Mouse (Mus musculus) midbrain, embryonic 13.5 days (tissue): ENCODE results near the gene Pex11b. TPM values are rescaled to one million over a fixed set of nuclear protein-coding genes. Genes with fewer than 3 reads are reported as not detected.

Source experiments
- ATAC-seq: fragments of 200-750 bp; cut with Nextera tagmentation; 2 replicates; pipeline ENCODE4 v1.8.0; 2017; ENCODE audit warnings: mild to moderate bottlenecking, moderate TSS enrichment, moderate library complexity
- H3K27ac ChIP-seq: fragments of 300-500 bp; sonication (generic); 2 replicates; pipeline ENCODE4 v1.5.1; 2015; ENCODE audit warnings: inconsistent platforms, mild to moderate bottlenecking, moderate library complexity
- H3K27me3 ChIP-seq: fragments of 300-500 bp; sonication (generic); 2 replicates; pipeline ENCODE4 v1.6.1; 2015; ENCODE audit warnings: mild to moderate bottlenecking, inconsistent platforms
- H3K36me3 ChIP-seq: fragments of 300-500 bp; sonication (generic); 2 replicates; pipeline ENCODE4 v1.6.1; 2015; ENCODE audit warnings: mild to moderate bottlenecking, inconsistent platforms
- H3K4me1 ChIP-seq: fragments of 300-500 bp; sonication (generic); replicated peaks from 2 replicates; pipeline ENCODE4 v1.6.1; 2015; ENCODE audit warnings: inconsistent platforms
- H3K4me2 ChIP-seq: fragments of 300-500 bp; sonication (generic); replicated peaks from 2 replicates; pipeline ENCODE4 v1.6.1; 2015; ENCODE audit warnings: moderate library complexity, mild to moderate bottlenecking, inconsistent platforms
- H3K4me3 ChIP-seq: fragments of 300-500 bp; sonication (generic); replicated peaks from 2 replicates; pipeline ENCODE4 v1.5.1; 2015; ENCODE audit warnings: mild to moderate bottlenecking, inconsistent platforms
- H3K9ac ChIP-seq: fragments of 300-500 bp; sonication (generic); replicated peaks from 2 replicates; pipeline ENCODE4 v1.6.1; 2015; ENCODE audit warnings: mild to moderate bottlenecking, inconsistent platforms
- H3K9me3 ChIP-seq: fragments of 300-500 bp; sonication (generic); 2 replicates; pipeline ENCODE4 v1.6.1; 2016; ENCODE audit warnings: mild to moderate bottlenecking, inconsistent platforms
- WGBS: fragments of 180-500 bp; shearing (Covaris S2); methylation state at CpG from one replicate; pipeline ENCODE4 v1.1.7; 2015; 5-methylcytosine and 5-hydroxymethylcytosine counted together
- polyA plus RNA-seq: library from polyadenylated mRNA; unstranded; fragments of >200 nt; fragmentation: Nextera tagmentation; extraction: Ambion mirVana; gene quantifications from 2 replicates; pipeline ENCODE4 v1.2.1, GENCODE M21; 2015

Pex11b gene
- polyA plus RNA-seq: 52.0 and 52.6 TPM in 2 replicates

DNA sequence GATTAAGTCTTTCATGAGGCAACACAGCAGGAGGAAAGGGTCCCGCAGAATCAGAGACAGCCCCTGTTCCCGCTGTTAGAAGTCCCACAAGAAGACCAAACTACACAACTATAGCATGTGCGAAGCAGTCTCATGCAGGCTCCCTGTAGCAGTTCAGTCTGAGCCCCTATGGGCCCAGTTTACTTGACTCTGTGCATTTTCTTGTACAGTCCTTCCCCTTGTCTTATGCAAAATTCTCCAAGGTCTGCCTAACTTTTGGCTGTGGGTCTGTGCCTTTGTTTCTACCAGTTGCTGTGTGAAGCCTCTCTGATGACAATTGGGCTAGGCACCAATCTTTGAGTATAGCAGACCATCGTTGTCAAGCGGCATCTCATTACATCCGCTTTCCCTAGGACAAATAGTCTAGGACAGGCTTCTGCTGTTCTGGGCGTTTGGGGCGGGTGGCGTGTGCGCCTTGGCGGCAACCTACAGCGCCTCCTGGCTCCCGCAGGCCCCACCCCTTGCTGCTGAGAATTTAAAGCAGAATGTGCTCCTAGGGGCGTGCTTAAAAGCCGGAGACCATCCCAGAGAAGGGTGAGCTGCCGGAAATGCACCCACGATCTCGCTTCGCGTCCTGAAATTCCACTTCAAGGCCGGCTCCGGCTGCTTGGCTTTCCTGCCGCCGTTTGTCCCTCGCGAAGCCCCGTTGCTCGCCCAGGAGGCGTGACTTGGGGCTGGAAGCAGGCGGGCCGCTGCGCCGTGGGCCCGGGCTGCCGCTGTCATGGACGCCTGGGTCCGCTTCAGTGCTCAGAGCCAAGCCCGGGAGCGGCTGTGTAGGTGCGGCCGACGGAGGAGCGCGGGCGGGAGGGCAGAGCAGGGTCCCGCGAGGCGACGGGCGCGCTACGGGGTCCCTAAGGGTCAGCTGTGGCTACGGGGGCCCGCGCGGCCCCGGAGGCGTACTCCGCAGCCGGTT, at the start of gene Pex11b, which contains the start of gene Gm42957:
Gene Pex11b (plus strand): TSS at position 449 of the 952 bp plus-strand sequence.
Gene Gm42957 (plus strand): TSS at position 547 of the 952 bp plus-strand sequence.
- peak within 1 kb of the TSS; percentile 95 for H3K9ac ChIP-seq
- H3K27me3 ChIP-seq: no peaks in the 10 kb centered on the region
- ATAC-seq: peak; percentile 94
- H3K36me3 ChIP-seq: peaks cover 48% of the 10 kb centered on the region
- peak within 1 kb of the TSS; percentile 95 for H3K4me3 ChIP-seq
- 2% methylated on average over 60 of the region's 60 CpGs for WGBS
- H3K9me3 ChIP-seq: no peaks in the 10 kb centered on the region
- H3K4me2 ChIP-seq: peak within 1 kb of the TSS; percentile 94
- H3K4me1 ChIP-seq: peaks cover 35% of the 10 kb centered on the region
- peak within 1 kb of the TSS; percentile 88 for H3K27ac ChIP-seq

DNA sequence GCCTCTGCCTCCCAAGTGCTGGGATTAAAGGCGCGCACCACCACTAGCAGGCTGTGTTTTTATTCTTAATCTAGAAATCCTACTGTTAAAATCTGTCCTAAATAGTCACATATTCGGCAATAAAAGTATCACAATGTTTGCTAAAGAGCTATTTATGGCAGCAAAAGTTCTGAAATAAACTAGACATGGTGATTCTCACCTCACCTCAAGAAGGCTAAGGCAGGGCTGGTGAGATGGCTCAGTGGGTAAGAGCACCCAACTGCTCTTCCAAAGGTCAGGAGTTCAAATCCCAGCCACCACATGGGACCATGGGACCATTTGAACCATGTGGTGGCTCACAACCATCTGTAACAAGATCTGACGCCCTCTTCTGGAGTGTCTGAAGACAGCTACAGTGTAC, 44.5 kb upstream of the Pex11b start:
- no peaks in the 10 kb centered on the region for H3K36me3 ChIP-seq
- no peak overlapping the region for H3K9ac ChIP-seq
- no peak overlapping the region for H3K27ac ChIP-seq
- 80% methylated on average over 4 of the region's 4 CpGs for WGBS
- peaks cover 8% of the 10 kb centered on the region; the same call in 1 of the 2 replicates for H3K27me3 ChIP-seq
- H3K9me3 ChIP-seq: no peaks in the 10 kb centered on the region
- H3K4me1 ChIP-seq: peaks cover 19% of the 10 kb centered on the region
- no peak overlapping the region for H3K4me3 ChIP-seq
- H3K4me2 ChIP-seq: no peak overlapping the region
- no peak for ATAC-seq

DNA sequence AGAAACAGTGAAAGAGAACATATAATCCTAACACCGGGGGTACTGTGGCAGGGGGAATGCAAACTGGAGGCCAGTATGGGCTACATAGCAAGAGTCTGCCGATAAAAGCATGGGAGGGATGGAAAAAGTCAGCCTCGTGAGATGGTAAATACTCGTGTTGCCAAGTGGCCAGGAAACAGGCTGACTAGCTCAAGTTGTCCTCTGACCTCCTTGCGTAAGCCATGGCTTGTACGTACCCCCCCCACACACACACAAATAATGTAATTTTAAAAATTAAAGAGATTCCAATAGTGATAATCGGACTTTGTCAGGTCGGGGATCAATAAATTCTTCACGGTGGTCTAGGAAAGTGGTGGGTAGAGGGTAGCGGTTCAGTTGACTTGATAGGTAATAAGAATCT, 41.8 kb upstream of the Pex11b start:
- no peak for ATAC-seq
- Histone ChIP-seq H3K36me3 (no peaks in the 10 kb centered on the region), H3K27me3 (peaks cover 12% of the 10 kb centered on the region; the same call in 1 of the 2 replicates), H3K9ac (peak overlapping the region; percentile 78), H3K9me3 (no peaks in the 10 kb centered on the region), H3K4me3 (peak overlapping the region; percentile 67), H3K4me1 (peaks cover 46% of the 10 kb centered on the region), H3K27ac (peak overlapping the region; percentile 76), H3K4me2 (peak overlapping the region; percentile 70)
- WGBS: 1% methylated on average over 10 of the region's 10 CpGs

DNA sequence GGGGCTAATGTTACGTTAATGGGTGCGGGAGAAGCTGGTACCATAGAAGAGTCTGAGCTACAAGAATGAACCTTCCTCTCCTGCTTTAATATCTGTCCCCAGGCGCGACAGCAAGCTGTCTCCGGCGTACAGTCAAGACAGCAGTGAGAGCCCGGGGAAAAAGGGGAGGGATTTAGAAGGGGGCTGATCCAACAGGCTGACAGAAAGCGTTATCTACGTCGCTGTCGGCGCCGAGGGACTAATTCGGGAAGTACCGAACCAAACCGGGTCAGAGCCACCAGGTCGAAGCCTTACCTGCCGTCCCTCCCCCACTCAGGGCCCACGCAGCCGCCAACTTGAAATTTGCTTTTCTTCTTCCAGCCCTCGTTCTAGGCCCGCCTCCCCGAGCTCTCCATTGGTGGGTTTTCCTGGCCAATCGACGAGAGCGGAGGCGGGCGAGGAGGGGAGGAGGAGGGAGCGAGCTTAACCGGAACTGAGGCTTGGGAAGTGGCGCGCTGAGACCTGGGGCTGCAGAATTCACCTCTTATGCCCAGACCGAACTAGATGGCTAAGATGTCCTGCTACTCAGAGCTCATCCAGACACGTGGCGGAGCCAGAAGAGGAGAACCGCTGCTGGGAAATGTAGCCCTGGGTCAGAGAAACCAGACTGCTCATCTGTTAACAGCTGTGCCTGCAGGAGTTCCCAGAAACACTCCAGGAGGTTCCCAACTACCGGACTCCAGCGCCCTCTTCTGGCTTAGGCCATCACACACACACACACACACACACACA, 41.2 kb upstream of the Pex11b start, which contains the start of gene Polr3gl:
Gene Polr3gl (minus strand): TSS at position 392 of the 771 bp plus-strand sequence.
- no peaks in the 10 kb centered on the region for H3K36me3 ChIP-seq
- H3K4me1 ChIP-seq: peaks cover 52% of the 10 kb centered on the region
- H3K27me3 ChIP-seq: peaks cover 14% of the 10 kb centered on the region; the same call in 1 of the 2 replicates
- peak within 1 kb of the TSS; percentile 67 for H3K4me3 ChIP-seq
- under 1% methylated on average over 38 of the region's 38 CpGs for WGBS
- ATAC-seq: peak; percentile 88
- peak within 1 kb of the TSS; percentile 76 for H3K27ac ChIP-seq
- no peaks in the 10 kb centered on the region for H3K9me3 ChIP-seq
- H3K9ac ChIP-seq: peak within 1 kb of the TSS; percentile 78
- peak within 1 kb of the TSS; percentile 70 for H3K4me2 ChIP-seq

DNA sequence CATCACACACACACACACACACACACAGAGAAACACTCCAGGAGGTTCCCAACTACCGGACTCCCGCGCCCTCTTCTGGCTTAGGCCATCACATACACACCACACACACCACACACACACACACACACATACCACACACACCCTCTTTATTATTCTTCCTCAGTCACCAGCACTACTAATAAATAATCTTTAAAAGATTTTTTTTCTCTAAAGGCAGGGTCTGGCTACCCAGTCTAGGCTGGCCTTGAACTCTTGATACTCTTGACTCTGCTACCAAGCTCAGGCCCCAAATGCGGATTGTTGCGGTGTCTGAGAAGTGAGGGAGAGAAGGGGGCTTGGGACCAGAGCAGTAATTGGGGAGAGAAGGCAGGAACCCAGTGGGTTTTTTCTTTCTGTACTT, 40.3 kb upstream of the Pex11b start:
- H3K4me1 ChIP-seq: peaks cover 59% of the 10 kb centered on the region
- H3K4me2 ChIP-seq: no peak overlapping the region
- no peak for ATAC-seq
- no peaks in the 10 kb centered on the region for H3K9me3 ChIP-seq
- H3K36me3 ChIP-seq: no peaks in the 10 kb centered on the region
- H3K27ac ChIP-seq: no peak overlapping the region
- H3K27me3 ChIP-seq: peaks cover 14% of the 10 kb centered on the region; the same call in 1 of the 2 replicates
- no peak overlapping the region for H3K9ac ChIP-seq
- 81% methylated on average over 5 of the region's 5 CpGs for WGBS
- H3K4me3 ChIP-seq: no peak overlapping the region

DNA sequence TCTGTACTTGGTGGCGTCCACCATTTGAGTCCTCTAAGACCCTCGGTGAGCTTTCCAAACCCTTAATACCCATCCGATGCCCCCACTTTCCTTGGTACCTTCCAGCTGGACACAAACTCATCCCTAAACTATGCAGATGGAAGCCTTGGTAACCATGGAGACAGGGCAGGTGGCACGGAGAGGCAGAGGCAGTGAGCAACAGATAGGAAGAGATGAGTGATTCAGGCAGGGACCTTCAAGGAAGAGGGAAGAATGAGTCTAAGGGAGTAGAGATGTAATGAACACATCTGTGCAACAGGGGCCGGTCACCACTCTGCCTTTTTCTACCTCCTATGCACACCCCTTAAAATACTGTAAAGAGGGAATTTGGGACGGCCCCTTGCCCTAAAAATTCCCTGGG, 39.5 kb upstream of the Pex11b start:
- no peak for ATAC-seq
- Histone ChIP-seq H3K9me3 (no peaks in the 10 kb centered on the region), H3K36me3 (no peaks in the 10 kb centered on the region), H3K4me3 (peak overlapping the region; percentile 51), H3K4me1 (peaks cover 67% of the 10 kb centered on the region), H3K27ac (no peak overlapping the region), H3K27me3 (peaks cover 14% of the 10 kb centered on the region; the same call in 1 of the 2 replicates), H3K9ac (no peak overlapping the region), H3K4me2 (peak overlapping the region; percentile 85)
- WGBS: 15% methylated on average over 6 of the region's 6 CpGs

DNA sequence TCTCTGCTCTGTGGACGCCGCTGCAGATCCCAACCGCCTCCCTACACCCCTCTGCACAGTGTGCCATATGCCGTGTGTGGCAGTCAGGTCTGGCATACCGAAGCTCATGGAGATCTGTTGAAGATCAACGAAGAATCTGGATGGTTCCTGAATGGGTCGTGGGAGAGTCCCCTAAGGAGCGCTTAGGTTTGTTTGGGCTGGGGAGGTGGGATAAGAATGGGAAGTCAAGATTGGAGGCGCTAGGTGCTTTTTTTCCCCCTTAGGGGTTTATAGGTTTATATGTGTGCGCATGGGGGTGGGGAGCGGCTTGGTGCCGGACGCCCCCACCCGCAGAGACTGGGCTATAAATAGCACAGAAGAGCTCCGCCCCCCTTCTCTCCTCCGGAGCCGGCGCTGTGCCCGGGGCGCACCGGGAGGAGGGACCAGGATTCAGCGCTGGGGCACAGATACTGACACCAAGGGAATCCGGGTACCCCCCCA, 38.9 kb upstream of the Pex11b start, which contains the start of gene Ankrd34a:
Gene Ankrd34a (plus strand): TSS at position 409 of the 480 bp plus-strand sequence.
- H3K4me2 ChIP-seq: peak within 1 kb of the TSS; percentile 85
- H3K4me3 ChIP-seq: peak within 1 kb of the TSS; percentile 51
- WGBS: under 1% methylated on average over 19 of the region's 23 CpGs
- peak within 1 kb of the TSS; percentile 64; the same call in 1 of the 2 replicates for H3K27ac ChIP-seq
- peaks cover 67% of the 10 kb centered on the region for H3K4me1 ChIP-seq
- no peaks in the 10 kb centered on the region for H3K9me3 ChIP-seq
- no peak for ATAC-seq
- peaks cover 14% of the 10 kb centered on the region; the same call in 1 of the 2 replicates for H3K27me3 ChIP-seq
- peak within 1 kb of the TSS; percentile 74 for H3K9ac ChIP-seq
- H3K36me3 ChIP-seq: no peaks in the 10 kb centered on the region

DNA sequence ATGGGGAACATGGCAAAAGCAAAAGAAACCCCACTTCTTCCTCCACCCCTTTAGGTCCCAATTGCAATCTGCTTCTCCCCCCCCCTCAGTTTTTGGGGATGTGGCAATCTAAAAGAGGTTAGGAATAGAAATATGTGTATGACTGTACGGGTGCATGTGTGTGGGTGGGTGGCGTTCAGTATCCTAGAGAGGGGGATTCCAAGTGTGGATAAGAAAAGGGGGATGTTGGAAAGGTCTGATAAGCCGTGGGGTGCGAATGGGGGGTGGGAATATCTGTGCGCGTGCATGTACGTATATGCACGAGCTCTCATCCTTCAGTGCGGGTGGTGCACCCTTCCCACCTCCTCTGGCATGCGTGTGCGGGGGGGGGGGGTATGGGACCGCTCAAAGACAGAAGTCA, 38.3 kb upstream of the Pex11b start:
- Histone ChIP-seq H3K27ac (0 out of 2 replicates have a peak overlapping the region, but pooled peaks have one; percentile 64), H3K36me3 (no peaks in the 10 kb centered on the region), H3K4me3 (peak overlapping the region; percentile 51), H3K4me1 (peaks cover 69% of the 10 kb centered on the region), H3K27me3 (peaks cover 14% of the 10 kb centered on the region; the same call in 1 of the 2 replicates), H3K4me2 (peak overlapping the region; percentile 85), H3K9ac (peak overlapping the region; percentile 74), H3K9me3 (no peaks in the 10 kb centered on the region)
- WGBS: under 1% methylated on average over 12 of the region's 12 CpGs
- no peak for ATAC-seq

DNA sequence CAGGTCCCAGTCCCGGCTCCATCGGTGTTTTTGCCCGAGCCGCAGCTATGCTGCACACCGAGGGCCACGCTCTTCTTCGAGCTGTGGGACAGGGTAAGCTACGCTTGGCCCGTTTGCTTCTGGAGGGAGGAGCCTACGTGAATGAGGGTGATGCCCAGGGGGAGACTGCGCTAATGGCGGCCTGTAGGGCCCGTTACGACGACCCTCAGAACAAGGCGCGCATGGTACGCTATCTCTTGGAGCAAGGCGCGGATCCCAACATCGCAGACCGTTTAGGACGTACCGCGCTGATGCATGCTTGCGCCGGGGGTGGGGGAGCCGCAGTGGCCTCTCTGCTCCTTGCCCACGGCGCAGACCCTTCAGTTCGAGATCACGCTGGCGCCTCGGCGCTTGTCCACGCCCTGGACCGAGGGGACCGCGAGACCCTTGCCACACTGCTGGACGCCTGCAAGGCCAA, 37.7 kb upstream of the Pex11b start:
- Histone ChIP-seq H3K4me1 (peaks cover 71% of the 10 kb centered on the region), H3K27ac (peak overlapping the region; percentile 64), H3K4me3 (peak overlapping the region; percentile 51), H3K4me2 (peak overlapping the region; percentile 85), H3K9me3 (no peaks in the 10 kb centered on the region), H3K27me3 (peaks cover 14% of the 10 kb centered on the region; the same call in 1 of the 2 replicates), H3K36me3 (no peaks in the 10 kb centered on the region), H3K9ac (peak overlapping the region; percentile 74)
- ATAC-seq: 0 out of 2 replicates have a peak, but pooled peaks have one; percentile 4
- WGBS: under 1% methylated on average over 40 of the region's 40 CpGs

DNA sequence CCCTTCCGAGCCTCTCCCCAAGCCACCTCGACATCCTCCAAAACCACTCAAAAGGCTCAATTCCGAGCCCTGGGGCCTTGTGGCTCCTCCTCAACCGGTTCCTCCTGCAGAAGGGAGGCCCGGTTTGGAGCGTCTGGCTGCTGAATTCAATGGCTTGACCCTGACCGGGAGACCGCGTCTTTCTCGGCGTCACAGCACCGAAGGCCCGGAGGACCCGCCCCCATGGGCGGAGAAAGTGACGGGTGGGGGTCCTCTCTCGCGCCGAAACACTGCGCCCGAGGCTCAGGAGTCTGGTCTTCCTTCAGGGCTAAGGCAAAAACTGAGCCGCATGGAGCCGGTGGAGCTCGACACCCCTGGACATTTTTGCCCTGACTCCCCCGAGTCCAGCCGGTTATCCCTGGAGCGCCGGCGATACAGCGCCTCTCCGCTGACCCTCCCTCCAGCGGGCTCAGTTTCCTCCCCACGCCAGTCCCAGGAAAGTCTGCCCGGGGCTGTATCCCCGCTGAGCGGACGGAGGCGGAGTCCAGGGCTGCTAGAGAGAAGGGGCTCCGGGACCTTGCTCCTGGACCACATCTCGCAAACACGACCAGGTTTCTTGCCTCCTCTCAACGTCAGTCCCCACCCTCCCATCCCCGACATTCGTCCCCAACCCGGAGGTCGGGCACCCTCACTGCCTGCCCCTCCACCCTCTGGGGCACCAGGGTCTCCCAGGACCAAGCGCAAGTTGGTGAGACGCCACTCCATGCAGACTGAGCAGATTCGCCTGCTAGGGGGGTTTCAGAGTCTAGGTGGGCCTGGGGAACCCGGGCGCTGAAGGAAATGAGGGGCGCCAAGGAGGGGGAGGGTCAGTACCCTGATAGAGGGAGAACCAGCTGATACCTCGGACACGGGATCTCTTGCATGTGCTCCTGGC, 36.8 kb upstream of the Pex11b start:
- peak overlapping the region; percentile 85 for H3K4me2 ChIP-seq

More for the DNA sequence above, 36.8 kb upstream of the Pex11b start:
- Histone ChIP-seq H3K27ac (peak overlapping the region; percentile 64), H3K9me3 (no peaks in the 10 kb centered on the region), H3K36me3 (no peaks in the 10 kb centered on the region), H3K27me3 (peaks cover 14% of the 10 kb centered on the region; the same call in 1 of the 2 replicates), H3K9ac (peak overlapping the region; percentile 74), H3K4me1 (peaks cover 71% of the 10 kb centered on the region), H3K4me3 (peak overlapping the region; percentile 51)
- ATAC-seq: no peak
- WGBS: under 1% methylated on average over 54 of the region's 54 CpGs
